In the genomic region with DNA sequence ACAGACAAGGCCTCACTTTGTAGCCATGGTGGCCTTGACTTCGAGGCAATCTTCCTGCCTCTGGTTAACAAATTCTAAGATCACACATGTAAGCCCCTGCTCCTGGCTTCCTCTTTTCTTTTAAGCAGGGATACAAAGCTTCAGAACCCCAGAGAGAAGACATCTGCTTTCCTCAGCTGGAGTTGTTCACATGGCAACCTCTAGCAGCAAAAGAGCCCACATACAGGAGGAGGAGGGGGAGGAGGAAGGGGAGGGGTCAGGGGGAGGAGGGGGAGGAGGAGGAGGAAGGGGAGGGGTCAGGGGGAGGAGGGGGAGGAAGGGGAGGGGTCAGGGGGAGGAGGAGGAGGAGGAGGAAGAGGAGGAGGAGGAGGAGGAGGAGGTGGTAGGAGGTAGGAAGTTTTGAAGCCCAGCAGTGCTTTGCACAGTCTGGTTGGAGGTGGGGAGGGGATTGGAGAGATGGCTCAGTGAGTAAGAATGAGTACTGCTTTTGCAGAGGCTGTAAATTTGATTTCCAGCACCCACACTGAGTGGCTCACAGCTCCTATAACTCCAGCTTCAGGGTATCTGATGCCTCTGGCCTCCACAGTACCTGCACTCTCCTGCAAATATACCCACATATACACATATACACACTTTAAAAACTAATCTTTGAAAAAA, we compare ENCODE assay signal across 8 mouse cellular contexts. TPM values are rescaled to one million over a fixed set of nuclear protein-coding genes. Genes with fewer than 3 reads are reported as not detected.
A peak's percentile ranks its signal among the peaks of the same experiment; 100 is the strongest.
DNase-seq lines count a peak whose midpoint lies in the region; ATAC-seq and TF ChIP-seq lines count a peak whose summit lies in the region.

No protein-coding gene starts in this region.

- H3K9ac ChIP-seq in embryonic facial prominence, embryonic 15.5 days: no peak overlapping the region
- no peak overlapping the region for H3K9ac ChIP-seq in liver, embryonic 12.5 days
- no peak overlapping the region for H3K9ac ChIP-seq in heart, embryonic 11.5 days (ENCODE audit: low read depth, low read length)

- peak overlapping the region; percentile 2; the same call in 1 of the 2 replicates for H3K27ac ChIP-seq in spleen, adult 2 months (ENCODE audit: insufficient read depth, low read length)
- peak overlapping the region; percentile 23 for H3K27ac ChIP-seq in embryonic facial prominence, embryonic 15.5 days (replicated peaks)
- 0 out of 2 replicates have a peak overlapping the region, but pooled peaks have one; percentile 27 for H3K27ac ChIP-seq in liver, embryonic 12.5 days
- H3K27ac ChIP-seq in heart, embryonic 11.5 days (ENCODE audit: low read depth, low read length): no peak overlapping the region

- H3K4me3 ChIP-seq in spleen, adult 2 months (ENCODE audit: extremely low read depth, insufficient read depth, insufficient read length): no peak overlapping the region
- no peak overlapping the region for H3K4me3 ChIP-seq in embryonic facial prominence, embryonic 15.5 days (replicated peaks)
- no peak overlapping the region for H3K4me3 ChIP-seq in liver, embryonic 12.5 days
- no peak overlapping the region for H3K4me3 ChIP-seq in heart, embryonic 11.5 days (ENCODE audit: low read depth, low read length)

- no peak for DNase-seq in spleen, adult 2 months (ENCODE audit: low read depth in 1 of 2, low spot score in 2 of 2)
- no peak for DNase-seq in spleen, adult 18-20 months
- peak; percentile 58 for DNase-seq in retina, postnatal 1 day
- DNase-seq in spleen, postnatal 14 days (ENCODE audit: low spot score in 2 of 2): no peak
- no peak for DNase-seq in gastrocnemius, postnatal 10 days

- no peaks in the 10 kb centered on the region; the same call in 1 of the 2 replicates for H3K4me1 ChIP-seq in spleen, adult 2 months (ENCODE audit: control insufficient read depth, insufficient read depth, insufficient read length)
- peaks cover 7% of the 10 kb centered on the region; the same call in 1 of the 2 replicates for H3K4me1 ChIP-seq in embryonic facial prominence, embryonic 15.5 days
- peaks cover 3% of the 10 kb centered on the region for H3K4me1 ChIP-seq in liver, embryonic 12.5 days
- no peaks in the 10 kb centered on the region; the same call in 1 of the 2 replicates for H3K4me1 ChIP-seq in heart, embryonic 11.5 days (ENCODE audit: control insufficient read depth, insufficient read depth, low read length)

- H3K9me3 ChIP-seq in embryonic facial prominence, embryonic 15.5 days (replicated peaks): no peaks in the 10 kb centered on the region
- no peaks in the 10 kb centered on the region for H3K9me3 ChIP-seq in liver, embryonic 12.5 days (replicated peaks)
- H3K9me3 ChIP-seq in heart, embryonic 11.5 days (replicated peaks; ENCODE audit: control insufficient read depth, low read length): no peaks in the 10 kb centered on the region

- no peaks in the 10 kb centered on the region for H3K27me3 ChIP-seq in spleen, adult 2 months (ENCODE audit: control insufficient read depth, insufficient read depth, low read length)
- H3K27me3 ChIP-seq in embryonic facial prominence, embryonic 15.5 days: no peaks in the 10 kb centered on the region
- H3K27me3 ChIP-seq in liver, embryonic 12.5 days (replicated peaks): no peaks in the 10 kb centered on the region
- H3K27me3 ChIP-seq in heart, embryonic 11.5 days (ENCODE audit: control insufficient read depth, insufficient read depth, low read length): no peaks in the 10 kb centered on the region

- no peaks in the 10 kb centered on the region for H3K36me3 ChIP-seq in spleen, adult 2 months (ENCODE audit: control insufficient read depth, insufficient read depth, low read length)
- H3K36me3 ChIP-seq in embryonic facial prominence, embryonic 15.5 days: no peaks in the 10 kb centered on the region
- H3K36me3 ChIP-seq in liver, embryonic 12.5 days: no peaks in the 10 kb centered on the region
- no peaks in the 10 kb centered on the region for H3K36me3 ChIP-seq in heart, embryonic 11.5 days (ENCODE audit: control insufficient read depth, insufficient read depth, low read length)

- TF ChIP-seq CTCF in spleen, adult 2 months (IDR thresholded peaks at IDR 0.05; ENCODE audit: extremely low read depth, insufficient read depth, insufficient read length, insufficient replicate concordance): no peak

- no peak for TF ChIP-seq POLR2A in spleen, adult 2 months (IDR thresholded peaks at IDR 0.05; ENCODE audit: low read depth, low read length)

- H3K4me2 ChIP-seq in embryonic facial prominence, embryonic 15.5 days (replicated peaks): no peak overlapping the region
- H3K4me2 ChIP-seq in liver, embryonic 12.5 days: no peak overlapping the region
- H3K4me2 ChIP-seq in heart, embryonic 11.5 days: no peak overlapping the region

- ATAC-seq in embryonic facial prominence, embryonic 15.5 days (ENCODE audit: insufficient number of reproducible peaks, low FRiP score, low TSS enrichment, low read depth): no peak
- 0 out of 2 replicates have a peak, but pooled peaks have one; percentile 41 for ATAC-seq in liver, embryonic 12.5 days
- ATAC-seq in heart, embryonic 11.5 days (replicated peaks; ENCODE audit: insufficient number of reproducible peaks, low FRiP score, low TSS enrichment): no peak

- 5% methylated on average over 1 of the region's 1 CpGs for whole genome bisulfite sequencing in spleen, adult 2 months
- WGBS in embryonic facial prominence, embryonic 15.5 days: 50% methylated on average over 1 of the region's 1 CpGs
- WGBS in liver, embryonic 12.5 days (ENCODE audit: insufficient replicate concordance): 19% methylated on average over 1 of the region's 1 CpGs
- whole genome bisulfite sequencing in heart, embryonic 11.5 days (ENCODE audit: insufficient replicate concordance): 67% methylated on average over 1 of the region's 1 CpGs

RNA-seq across cellular contexts. Expression of gene Fkbp1a, which starts 6.2 kb away (rescaled TPM):
- 33.4 and 37.1 TPM in 2 replicates for polyA plus RNA-seq in spleen, adult 2 months (2012; rRNA removed)
- polyA plus RNA-seq in embryonic facial prominence, embryonic 15.5 days (2015; fragmentation: Nextera tagmentation; extraction: Ambion mirVana): 534 and 553 TPM in 2 replicates
- polyA plus RNA-seq in liver, embryonic 12.5 days (2016; fragmentation: Nextera tagmentation; extraction: Ambion mirVana): 233 and 244 TPM in 2 replicates
- polyA plus RNA-seq in heart, embryonic 11.5 days (2014; fragmentation: Nextera tagmentation; extraction: Ambion mirVana): 859 and 898 TPM in 2 replicates
- 100 to 1,000 TPM; 238 to 248 TPM for total RNA-seq in gastrocnemius, postnatal 10 days (2021)

RNA-seq across cellular contexts. Expression of gene Sdcbp2, which starts 36.3 kb away (rescaled TPM):
- polyA plus RNA-seq in spleen, adult 2 months (2012; rRNA removed): 2.3 TPM in 2 replicates
- polyA plus RNA-seq in embryonic facial prominence, embryonic 15.5 days (2015; fragmentation: Nextera tagmentation; extraction: Ambion mirVana): 2.3 and 3.4 TPM in 2 replicates
- 0.16 and 0.45 TPM in 2 replicates for polyA plus RNA-seq in liver, embryonic 12.5 days (2016; fragmentation: Nextera tagmentation; extraction: Ambion mirVana)
- polyA plus RNA-seq in heart, embryonic 11.5 days (2014; fragmentation: Nextera tagmentation; extraction: Ambion mirVana): 0.70 and 1.3 TPM in 2 replicates
- 1 to 10 TPM in 1 of 2 experiments, under 1 TPM in 1; 0.66 to 1.5 TPM for total RNA-seq in gastrocnemius, postnatal 10 days (2021)

RNA-seq across cellular contexts. Expression of gene Nsfl1c, which starts 42.1 kb away (rescaled TPM):
- polyA plus RNA-seq in spleen, adult 2 months (2012; rRNA removed): 29.4 and 30.7 TPM in 2 replicates
- 227 and 232 TPM in 2 replicates for polyA plus RNA-seq in embryonic facial prominence, embryonic 15.5 days (2015; fragmentation: Nextera tagmentation; extraction: Ambion mirVana)
- 111 and 117 TPM in 2 replicates for polyA plus RNA-seq in liver, embryonic 12.5 days (2016; fragmentation: Nextera tagmentation; extraction: Ambion mirVana)
- 184 TPM in 2 replicates for polyA plus RNA-seq in heart, embryonic 11.5 days (2014; fragmentation: Nextera tagmentation; extraction: Ambion mirVana)
- 100 to 1,000 TPM; 103 to 119 TPM for total RNA-seq in gastrocnemius, postnatal 10 days (2021)
